Mouse (Mus musculus) ES-Bruce4 (cell line): Measurements from ENCODE around the gene Arhgap24.

Source experiments
- CTCF ChIP-seq: IDR thresholded peaks from one replicate; pipeline ENCODE4 v1.8.1; 2011; ENCODE audit warnings: low read depth, low read length
- EP300 ChIP-seq: IDR thresholded peaks from 2 replicates; pipeline ENCODE4 v1.6.1; 2011; ENCODE audit warnings: low read depth, low read length; ENCODE audit not compliant: insufficient read depth

GRCm38 (mm10) chr5:102666886-102667285 lies 185.7 kb downstream of the Arhgap24 start:
- no peak for TF ChIP-seq CTCF
- TF ChIP-seq EP300 = no peak
